Mouse (Mus musculus): ENCODE measurements around the gene Fam71b. TPM values are rescaled to one million over a fixed set of nuclear protein-coding genes. Genes with fewer than 3 reads are reported as not detected.
A peak's percentile ranks its signal among the peaks of the same experiment; 100 is the strongest.

The Fam71b gene
- total RNA-seq, 1 experiment: not detected

- in situ Hi-C loops (cut with MboI; ENCODE audit: low sequenced_read_pairs in 2 of 2, unreplicated experiment in 2 of 2): no loop called here
- Histone ChIP-seq H3K27ac (ENCODE audit: insufficient read depth, low read depth, low read length, poor library complexity, severe bottlenecking) (no peak overlapping the region), H3K4me3 (ENCODE audit: insufficient read depth in 1 of 2, low read depth in 1 of 2, low read length in 2 of 2, poor library complexity in 1 of 2, severe bottlenecking in 1 of 2) (no peak overlapping the region), H3K9ac (ENCODE audit: insufficient read depth, low read depth, low read length, poor library complexity, severe bottlenecking) (no peak overlapping the region), H3K9me3 (ENCODE audit: control insufficient read depth, insufficient read depth, low read depth, low read length) (no peaks in the 10 kb centered on the region), H3K4me1 (ENCODE audit: control insufficient read depth in 2 of 2, insufficient read depth in 2 of 2, low read length in 2 of 2, poor library complexity in 1 of 2) (no peaks in the 10 kb centered on the region), H3K36me3 (ENCODE audit: control insufficient read depth, insufficient read depth, low read length, poor library complexity, severe bottlenecking) (peaks cover 5% of the 10 kb centered on the region)
- TF ChIP-seq HCFC1 (IDR thresholded peaks at IDR 0.05; ENCODE audit: borderline replicate concordance, insufficient read depth, low read length) (no peak), CHD2 (IDR thresholded peaks at IDR 0.05; ENCODE audit: low read depth, low read length) (no peak), MAFK (IDR thresholded peaks at IDR 0.05; ENCODE audit: insufficient read depth, low read depth, low read length) (no peak), ZC3H11A (IDR thresholded peaks at IDR 0.05; ENCODE audit: borderline replicate concordance, low read depth, low read length) (no peak), ZNF384 (IDR thresholded peaks at IDR 0.05; ENCODE audit: low read depth, low read length) (no peak)
- no peak for DNase-seq (ENCODE audit: low read depth, low spot score)
Observed at GRCm38 (mm10) chr11:46443979-46444378, 47.6 kb downstream of the Fam71b start.

GRCm38 (mm10) chr11:46446150-46446549 lies 49.8 kb downstream of the Fam71b start:
- H3K4me1 ChIP-seq (ENCODE audit: control insufficient read depth in 2 of 2, insufficient read depth in 2 of 2, low read length in 2 of 2, poor library complexity in 1 of 2): no peaks in the 10 kb centered on the region
- in situ Hi-C loops (cut with MboI; ENCODE audit: low sequenced_read_pairs in 2 of 2, unreplicated experiment in 2 of 2): no loop called here
- no peak overlapping the region for H3K27ac ChIP-seq (ENCODE audit: insufficient read depth, low read depth, low read length, poor library complexity, severe bottlenecking)
- no peak overlapping the region for H3K4me3 ChIP-seq (ENCODE audit: insufficient read depth in 1 of 2, low read depth in 1 of 2, low read length in 2 of 2, poor library complexity in 1 of 2, severe bottlenecking in 1 of 2)
- H3K9ac ChIP-seq (ENCODE audit: insufficient read depth, low read depth, low read length, poor library complexity, severe bottlenecking): no peak overlapping the region
- no peaks in the 10 kb centered on the region for H3K9me3 ChIP-seq (ENCODE audit: control insufficient read depth, insufficient read depth, low read depth, low read length)
- no peak for DNase-seq (ENCODE audit: low read depth, low spot score)
- no peaks in the 10 kb centered on the region; the same call in 1 of the 2 replicates for H3K36me3 ChIP-seq (ENCODE audit: control insufficient read depth, insufficient read depth, low read length, poor library complexity, severe bottlenecking)
- TF ChIP-seq MAFK (IDR thresholded peaks at IDR 0.05; ENCODE audit: insufficient read depth, low read depth, low read length) (no peak), ZC3H11A (IDR thresholded peaks at IDR 0.05; ENCODE audit: borderline replicate concordance, low read depth, low read length) (no peak)

GRCm38 (mm10) chr11:46447644-46448484 lies 51.5 kb downstream of the Fam71b start:
- Histone ChIP-seq H3K36me3 (ENCODE audit: control insufficient read depth, insufficient read depth, low read length, poor library complexity, severe bottlenecking) (no peaks in the 10 kb centered on the region), H3K27ac (ENCODE audit: insufficient read depth, low read depth, low read length, poor library complexity, severe bottlenecking) (no peak overlapping the region), H3K9ac (ENCODE audit: insufficient read depth, low read depth, low read length, poor library complexity, severe bottlenecking) (no peak overlapping the region), H3K9me3 (ENCODE audit: control insufficient read depth, insufficient read depth, low read depth, low read length) (no peaks in the 10 kb centered on the region), H3K4me1 (ENCODE audit: control insufficient read depth in 2 of 2, insufficient read depth in 2 of 2, low read length in 2 of 2, poor library complexity in 1 of 2) (no peaks in the 10 kb centered on the region), H3K4me3 (ENCODE audit: insufficient read depth in 1 of 2, low read depth in 1 of 2, low read length in 2 of 2, poor library complexity in 1 of 2, severe bottlenecking in 1 of 2) (no peak overlapping the region)
- in situ Hi-C loops (cut with MboI; ENCODE audit: low sequenced_read_pairs in 2 of 2, unreplicated experiment in 2 of 2): no loop called here
- TF ChIP-seq HCFC1 (IDR thresholded peaks at IDR 0.05; ENCODE audit: borderline replicate concordance, insufficient read depth, low read length): no peak
- no peak for TF ChIP-seq MAFK (IDR thresholded peaks at IDR 0.05; ENCODE audit: insufficient read depth, low read depth, low read length)
- TF ChIP-seq ZC3H11A (IDR thresholded peaks at IDR 0.05; ENCODE audit: borderline replicate concordance, low read depth, low read length): no peak; the same call in 1 of the 2 replicates
- no peak for TF ChIP-seq ZNF384 (IDR thresholded peaks at IDR 0.05; ENCODE audit: low read depth, low read length)
- TF ChIP-seq CHD2 (IDR thresholded peaks at IDR 0.05; ENCODE audit: low read depth, low read length): no peak
- no peak for DNase-seq (ENCODE audit: low read depth, low spot score)

GRCm38 (mm10) chr11:46449461-46450080 lies 53.2 kb downstream of the Fam71b start:
- in situ Hi-C loops (cut with MboI; ENCODE audit: low sequenced_read_pairs in 2 of 2, unreplicated experiment in 2 of 2): no loop called here
- no peaks in the 10 kb centered on the region for H3K9me3 ChIP-seq (ENCODE audit: control insufficient read depth, insufficient read depth, low read depth, low read length)
- no peaks in the 10 kb centered on the region for H3K36me3 ChIP-seq (ENCODE audit: control insufficient read depth, insufficient read depth, low read length, poor library complexity, severe bottlenecking)
- no peak overlapping the region for H3K27ac ChIP-seq (ENCODE audit: insufficient read depth, low read depth, low read length, poor library complexity, severe bottlenecking)
- H3K4me3 ChIP-seq (ENCODE audit: insufficient read depth in 1 of 2, low read depth in 1 of 2, low read length in 2 of 2, poor library complexity in 1 of 2, severe bottlenecking in 1 of 2): peak overlapping the region in 1 of 2 experiments; percentile 18; a peak in 1 of 4 replicates
- no peak for TF ChIP-seq CHD2 (IDR thresholded peaks at IDR 0.05; ENCODE audit: low read depth, low read length)
- TF ChIP-seq HCFC1 (IDR thresholded peaks at IDR 0.05; ENCODE audit: borderline replicate concordance, insufficient read depth, low read length): no peak
- no peak for TF ChIP-seq MAFK (IDR thresholded peaks at IDR 0.05; ENCODE audit: insufficient read depth, low read depth, low read length)
- no peak for TF ChIP-seq ZNF384 (IDR thresholded peaks at IDR 0.05; ENCODE audit: low read depth, low read length)
- no peak for TF ChIP-seq ZC3H11A (IDR thresholded peaks at IDR 0.05; ENCODE audit: borderline replicate concordance, low read depth, low read length)
- H3K4me1 ChIP-seq (ENCODE audit: control insufficient read depth in 2 of 2, insufficient read depth in 2 of 2, low read length in 2 of 2, poor library complexity in 1 of 2): no peaks in the 10 kb centered on the region
- no peak overlapping the region for H3K9ac ChIP-seq (ENCODE audit: insufficient read depth, low read depth, low read length, poor library complexity, severe bottlenecking)
- no peak for DNase-seq (ENCODE audit: low read depth, low spot score)
